Mouse (Mus musculus): Measurements from ENCODE around the gene Elmo1.

DNA sequence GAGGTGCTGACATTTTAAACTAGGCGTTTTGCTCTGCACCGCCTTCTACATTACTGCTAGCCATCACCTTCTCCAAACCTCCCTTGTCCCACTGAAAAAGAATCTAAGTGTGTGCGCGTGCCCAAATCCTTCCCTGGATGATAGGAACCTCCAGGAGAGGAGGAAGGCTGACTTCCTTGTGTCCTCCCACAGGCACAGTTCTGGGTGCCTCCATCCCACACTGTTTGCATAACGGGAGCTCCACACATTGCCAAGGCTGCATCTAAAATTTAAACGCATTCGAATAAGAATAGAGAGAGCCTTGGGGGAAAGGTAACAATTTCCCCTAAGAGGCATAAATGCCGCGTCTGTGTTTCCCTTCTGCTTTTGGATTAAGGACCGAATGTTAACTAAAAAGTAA, 18.6 kb downstream of the Elmo1 start:
- TF ChIP-seq CTCF (IDR thresholded peaks at IDR 0.05; ENCODE audit: borderline replicate concordance, control insufficient read depth, extremely low read depth, insufficient read depth, low read length, poor library complexity): no peak
- TF ChIP-seq POLR2A (IDR thresholded peaks at IDR 0.05; ENCODE audit: control insufficient read depth, extremely low read depth, insufficient read depth, low read length, poor library complexity): no peak

Measured in thymus, adult 2 months (tissue).